Mouse (Mus musculus): ENCODE results near the gene Alg14. TPM values are rescaled to one million over a fixed set of nuclear protein-coding genes. Genes with fewer than 3 reads are reported as not detected.

The Alg14 gene
- polyA plus RNA-seq, 1 experiment from 2014 or later: 17.7 TPM

DNA sequence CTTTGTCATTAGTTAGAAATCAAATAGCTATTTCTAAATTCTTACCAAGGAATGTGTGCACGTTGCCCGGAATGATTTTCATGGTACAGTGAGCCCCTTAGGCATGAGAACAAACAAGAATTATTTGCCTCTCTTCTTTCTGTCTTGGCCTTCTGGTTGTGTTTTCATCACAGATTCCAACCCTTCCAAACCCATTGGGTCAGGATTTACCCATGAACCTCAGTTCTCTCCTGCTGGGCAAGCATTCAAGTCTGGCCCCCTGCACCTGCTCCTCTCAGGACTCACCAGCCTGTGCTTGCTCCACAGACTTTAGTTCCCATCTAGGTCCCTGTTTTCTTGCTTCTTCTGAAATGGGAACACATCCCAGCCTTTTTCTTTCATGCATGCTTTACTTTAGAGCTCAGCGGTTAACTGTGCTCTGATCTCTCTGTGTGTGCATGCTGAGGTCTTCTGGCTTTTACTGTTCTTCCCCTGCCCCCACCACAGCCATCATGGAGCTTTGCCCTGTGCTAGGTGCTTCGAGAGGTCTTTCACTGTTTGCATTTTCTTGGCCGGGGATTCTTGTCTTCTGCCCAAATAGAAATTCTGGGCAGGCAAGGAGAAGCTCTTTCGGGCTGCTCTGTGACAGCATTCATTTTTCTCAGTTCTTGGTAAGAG, 44.8 kb downstream of the Alg14 start:
- Histone ChIP-seq H3K9ac (no peak overlapping the region), H3K4me1 (replicated peaks) (peaks cover 19% of the 10 kb centered on the region), H3K27ac (no peak overlapping the region), H3K9me3 (replicated peaks) (no peaks in the 10 kb centered on the region), H3K36me3 (0 out of 2 replicates have a peak, but pooled peaks cover 4% of the 10 kb centered on the region), H3K4me2 (no peak overlapping the region), H3K4me3 (replicated peaks) (no peak overlapping the region), H3K27me3 (no peaks in the 10 kb centered on the region)
- no peak for DNase-seq
- WGBS (ENCODE audit: insufficient replicate concordance): 80% methylated on average over 6 of the region's 6 CpGs
- no peak for ATAC-seq (ENCODE audit: low read depth)

DNA sequence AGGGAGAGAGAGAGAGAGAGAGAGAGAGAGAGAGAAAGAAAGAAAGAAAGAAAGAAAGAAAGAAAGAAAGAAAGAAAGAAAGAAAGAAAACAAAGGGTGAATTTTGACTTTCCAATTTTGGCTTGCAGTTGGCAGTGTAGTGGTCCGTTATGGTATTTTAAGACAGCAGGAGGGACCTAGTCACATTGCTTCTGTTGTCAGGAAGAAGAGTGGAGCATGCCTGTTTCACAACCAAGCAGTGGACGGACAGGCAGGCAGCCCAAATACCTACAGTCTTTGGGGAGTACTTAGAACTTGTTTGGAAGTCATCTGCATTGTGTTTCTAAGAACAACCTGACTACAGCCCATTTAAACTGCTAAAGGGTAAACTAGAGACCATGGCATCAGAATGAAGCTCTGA, 47.1 kb downstream of the Alg14 start:
- Histone ChIP-seq H3K27me3 (no peaks in the 10 kb centered on the region), H3K9ac (no peak overlapping the region), H3K27ac (no peak overlapping the region), H3K4me3 (replicated peaks) (no peak overlapping the region), H3K4me1 (replicated peaks) (peaks cover 24% of the 10 kb centered on the region), H3K9me3 (replicated peaks) (no peaks in the 10 kb centered on the region), H3K36me3 (no peaks in the 10 kb centered on the region), H3K4me2 (no peak overlapping the region)
- WGBS (ENCODE audit: insufficient replicate concordance): 47% methylated on average over 2 of the region's 2 CpGs
- no peak for ATAC-seq (ENCODE audit: low read depth)
- no peak for DNase-seq

DNA sequence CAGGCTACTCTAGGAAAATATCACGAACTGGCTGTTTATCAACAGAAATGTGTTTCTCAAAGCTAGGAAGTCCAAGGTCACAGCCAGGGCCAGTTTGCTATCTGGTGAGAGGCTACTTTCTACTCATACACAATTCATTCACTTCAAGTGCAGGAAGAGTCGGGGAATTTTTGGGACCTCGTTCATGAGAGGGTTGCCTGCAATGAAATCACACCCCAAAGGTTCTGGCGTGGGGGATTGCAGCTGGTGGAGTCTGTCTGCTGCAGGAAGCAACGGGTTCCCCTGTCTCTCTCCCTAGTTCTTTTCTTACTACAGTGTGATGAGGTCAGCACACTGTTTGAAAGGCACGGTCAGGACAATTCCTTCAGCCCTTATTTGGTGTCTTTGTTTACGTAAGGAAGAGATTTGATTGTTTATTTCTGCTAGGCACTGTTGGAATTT, 48.8 kb downstream of the Alg14 start:
- DNase-seq (no peak), ATAC-seq (ENCODE audit: low read depth) (no peak)
- Histone ChIP-seq H3K27me3 (no peaks in the 10 kb centered on the region), H3K27ac (no peak overlapping the region; the same call in 1 of the 2 replicates), H3K9me3 (replicated peaks) (no peaks in the 10 kb centered on the region), H3K4me2 (no peak overlapping the region), H3K36me3 (no peaks in the 10 kb centered on the region), H3K4me1 (replicated peaks) (peaks cover 27% of the 10 kb centered on the region), H3K4me3 (replicated peaks) (no peak overlapping the region), H3K9ac (no peak overlapping the region)
- 32% methylated on average over 7 of the region's 7 CpGs for WGBS (ENCODE audit: insufficient replicate concordance)

DNA sequence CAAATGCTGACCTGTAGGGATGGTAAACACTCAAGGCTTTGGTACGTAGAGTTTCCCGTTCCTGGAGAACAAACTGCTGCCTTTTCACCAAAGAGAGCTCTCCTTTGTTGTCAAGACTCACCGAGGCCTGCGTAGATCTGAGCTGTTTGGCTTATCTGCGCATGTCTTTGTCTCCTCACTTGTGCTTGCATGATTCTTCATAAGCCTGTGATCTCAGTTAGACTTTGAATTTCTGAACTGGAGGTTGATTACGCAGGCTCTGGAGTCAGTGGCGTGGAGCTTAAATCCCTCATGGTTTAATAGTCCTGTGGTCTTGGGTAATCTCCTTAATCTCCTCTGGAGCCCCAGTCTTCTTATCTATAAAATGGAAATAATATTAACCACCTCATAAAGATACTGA, 51.7 kb downstream of the Alg14 start:
- no peaks in the 10 kb centered on the region for H3K36me3 ChIP-seq
- ATAC-seq (ENCODE audit: low read depth) (no peak), DNase-seq (no peak)
- H3K4me1 ChIP-seq (replicated peaks): peaks cover 37% of the 10 kb centered on the region
- H3K27me3 ChIP-seq: no peaks in the 10 kb centered on the region
- H3K4me2 ChIP-seq: no peak overlapping the region
- H3K4me3 ChIP-seq (replicated peaks): no peak overlapping the region
- no peak overlapping the region for H3K27ac ChIP-seq
- H3K9ac ChIP-seq: no peak overlapping the region
- WGBS (ENCODE audit: insufficient replicate concordance): 77% methylated on average over 7 of the region's 7 CpGs
- H3K9me3 ChIP-seq (replicated peaks): no peaks in the 10 kb centered on the region

DNA sequence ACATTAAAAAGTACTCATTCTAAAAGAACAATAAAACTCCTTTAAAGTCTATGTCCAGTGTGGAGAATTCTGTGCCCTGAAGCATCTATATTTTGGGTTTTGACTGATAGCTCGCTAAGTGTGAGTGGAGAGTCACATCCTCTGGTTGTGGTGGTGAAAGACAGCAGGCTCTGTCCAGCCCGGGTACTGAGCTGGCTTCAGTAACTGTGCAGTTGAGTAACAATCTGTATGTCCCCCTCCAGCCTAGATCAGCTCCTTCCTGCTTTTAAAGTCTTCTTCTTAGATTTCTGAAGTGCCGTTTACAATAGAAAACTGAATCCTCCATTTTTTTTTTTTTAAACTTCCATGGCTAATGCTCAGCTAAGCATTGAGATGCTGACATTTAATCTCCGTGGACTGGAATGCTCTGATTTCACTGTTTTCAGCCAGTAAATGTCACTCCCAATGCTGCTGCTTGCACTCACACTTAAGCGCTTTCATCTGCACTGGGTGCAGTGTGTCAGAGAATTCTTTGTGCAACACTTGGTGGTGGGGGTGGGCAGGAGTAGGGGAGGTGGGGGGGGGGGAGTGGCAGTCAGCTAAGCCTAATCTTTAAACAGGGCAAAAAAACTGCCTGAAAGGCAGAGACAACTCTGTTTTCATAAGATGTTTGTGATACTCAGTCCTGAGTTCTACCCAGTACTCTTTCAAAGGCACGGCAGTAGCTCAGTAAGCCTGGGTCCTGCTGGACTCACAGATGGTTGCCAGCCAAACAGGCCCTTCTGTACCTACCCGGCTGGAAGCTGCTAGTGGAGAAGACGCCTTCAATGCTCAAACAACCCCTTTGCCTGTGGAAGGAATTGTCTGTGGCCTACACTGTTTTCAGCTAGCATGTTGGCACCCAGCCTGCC, 52.7 kb downstream of the Alg14 start:
- 30% methylated on average over 8 of the region's 8 CpGs for WGBS (ENCODE audit: insufficient replicate concordance)
- H3K4me3 ChIP-seq (replicated peaks): no peak overlapping the region
- H3K27ac ChIP-seq: peak overlapping the region; percentile 73
- ATAC-seq (ENCODE audit: low read depth): no peak
- H3K27me3 ChIP-seq: no peaks in the 10 kb centered on the region
- H3K4me1 ChIP-seq (replicated peaks): peaks cover 37% of the 10 kb centered on the region
- H3K9ac ChIP-seq: no peak overlapping the region
- no peaks in the 10 kb centered on the region for H3K9me3 ChIP-seq (replicated peaks)
- H3K36me3 ChIP-seq: no peaks in the 10 kb centered on the region
- DNase-seq: no peak
- H3K4me2 ChIP-seq: no peak overlapping the region

DNA sequence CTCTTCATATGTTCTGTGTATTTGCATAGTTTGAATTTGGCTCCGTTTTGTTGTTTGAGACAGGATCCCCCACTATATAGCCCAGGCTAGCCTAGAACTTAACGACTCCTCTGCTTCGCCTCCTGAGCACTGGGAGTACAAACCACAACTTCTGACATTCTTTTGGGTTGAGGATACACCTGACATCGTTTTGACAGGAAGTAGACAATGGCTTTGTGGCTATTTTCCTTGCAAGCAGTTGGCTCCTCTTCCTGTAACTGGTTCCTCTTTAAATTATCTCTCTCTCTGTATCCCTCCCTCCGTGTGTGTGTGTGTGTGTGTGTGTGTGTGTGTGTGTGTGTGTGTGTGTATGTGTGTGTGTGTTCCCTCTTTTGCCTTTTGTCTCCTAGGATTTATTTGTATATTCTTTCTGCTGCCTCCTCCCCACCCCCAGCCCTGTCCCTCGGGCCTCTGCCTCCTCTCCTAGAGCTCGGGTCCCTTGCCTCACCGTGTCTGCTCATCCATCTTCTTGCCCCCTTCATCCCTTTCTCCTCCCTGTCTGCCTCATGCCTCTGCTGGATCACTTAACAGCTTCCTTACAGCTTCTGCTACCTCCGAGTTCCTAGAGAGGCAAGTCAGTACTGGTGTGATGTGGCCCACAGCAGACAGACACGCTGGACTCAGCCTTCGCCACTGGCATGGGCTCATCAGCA, 53.5 kb downstream of the Alg14 start:
- Histone ChIP-seq H3K4me3 (replicated peaks) (no peak overlapping the region), H3K27ac (peak overlapping the region; percentile 77), H3K9me3 (replicated peaks) (no peaks in the 10 kb centered on the region), H3K27me3 (no peaks in the 10 kb centered on the region), H3K9ac (no peak overlapping the region), H3K4me1 (replicated peaks) (peaks cover 35% of the 10 kb centered on the region), H3K4me2 (0 out of 2 replicates have a peak overlapping the region, but pooled peaks have one; percentile 6), H3K36me3 (no peaks in the 10 kb centered on the region)
- ATAC-seq (ENCODE audit: low read depth) (0 out of 2 replicates have a peak, but pooled peaks have one; percentile 33), DNase-seq (no peak)
- 20% methylated on average over 11 of the region's 11 CpGs for WGBS (ENCODE audit: insufficient replicate concordance)

DNA sequence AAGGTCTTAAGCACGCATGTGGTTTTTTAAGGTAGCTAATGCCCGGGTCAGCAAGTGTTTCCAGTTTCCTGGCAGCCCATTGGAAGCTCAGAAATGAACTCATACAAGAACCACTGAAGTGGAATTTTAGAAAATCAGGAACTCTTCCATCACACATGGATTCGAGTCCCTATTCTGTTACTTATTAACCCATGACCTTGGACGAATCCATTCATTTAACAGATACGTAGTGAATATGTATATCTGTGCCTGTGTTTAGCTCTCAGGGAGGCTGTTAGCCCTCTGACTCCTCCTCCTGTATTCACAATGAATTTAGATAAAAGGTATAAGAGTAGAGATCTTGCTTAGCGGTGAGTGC, 54.0 kb downstream of the Alg14 start:
- peak overlapping the region; percentile 77 for H3K27ac ChIP-seq
- WGBS (ENCODE audit: insufficient replicate concordance): 39% methylated on average over 6 of the region's 6 CpGs
- H3K4me2 ChIP-seq: 0 out of 2 replicates have a peak overlapping the region, but pooled peaks have one; percentile 6

DNA sequence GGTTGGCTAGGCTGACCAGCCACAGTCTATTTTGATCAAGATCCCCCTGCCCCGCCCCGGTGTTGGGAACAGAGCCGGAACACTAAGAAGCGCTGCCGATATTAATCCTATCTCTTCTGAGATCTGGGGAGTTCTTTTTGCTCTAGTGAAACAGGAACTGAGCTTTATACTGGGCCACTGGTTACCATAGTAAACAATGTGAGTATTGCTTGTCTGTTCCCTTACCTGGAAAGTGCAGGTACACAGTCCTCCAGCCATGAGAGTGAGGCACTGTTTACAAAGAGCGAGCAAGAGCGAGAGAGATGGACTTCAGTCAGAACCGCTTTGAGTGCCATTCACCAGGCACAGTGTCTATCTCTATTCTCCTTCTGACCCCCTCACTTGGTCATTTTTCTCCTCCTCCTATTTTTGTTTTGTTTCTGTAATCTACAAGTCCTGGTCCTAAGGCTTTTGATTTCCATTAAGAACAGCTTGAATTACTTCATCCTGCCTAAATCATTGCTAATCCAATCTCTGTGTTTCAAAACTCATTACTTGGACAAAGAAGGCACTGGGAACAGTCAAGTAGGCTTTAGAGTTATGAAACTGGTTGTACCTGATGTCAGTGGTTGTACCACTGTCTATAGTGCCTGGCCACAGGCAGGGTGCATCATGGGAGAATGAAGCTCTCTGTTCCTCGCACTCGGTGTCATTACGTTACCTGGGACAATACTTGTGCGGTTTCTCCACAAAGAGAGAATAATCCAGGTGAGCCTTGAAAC, 55.1 kb downstream of the Alg14 start:
- ATAC-seq (ENCODE audit: low read depth): peak; percentile 63

More for the DNA sequence above, 54.0 kb downstream of the Alg14 start:
- Histone ChIP-seq H3K4me1 (replicated peaks) (peaks cover 30% of the 10 kb centered on the region), H3K27me3 (no peaks in the 10 kb centered on the region), H3K4me3 (replicated peaks) (no peak overlapping the region), H3K9ac (no peak overlapping the region), H3K9me3 (replicated peaks) (no peaks in the 10 kb centered on the region), H3K36me3 (no peaks in the 10 kb centered on the region)
- DNase-seq (no peak), ATAC-seq (ENCODE audit: low read depth) (peak; percentile 46; the same call in 1 of the 2 replicates)

DNA sequence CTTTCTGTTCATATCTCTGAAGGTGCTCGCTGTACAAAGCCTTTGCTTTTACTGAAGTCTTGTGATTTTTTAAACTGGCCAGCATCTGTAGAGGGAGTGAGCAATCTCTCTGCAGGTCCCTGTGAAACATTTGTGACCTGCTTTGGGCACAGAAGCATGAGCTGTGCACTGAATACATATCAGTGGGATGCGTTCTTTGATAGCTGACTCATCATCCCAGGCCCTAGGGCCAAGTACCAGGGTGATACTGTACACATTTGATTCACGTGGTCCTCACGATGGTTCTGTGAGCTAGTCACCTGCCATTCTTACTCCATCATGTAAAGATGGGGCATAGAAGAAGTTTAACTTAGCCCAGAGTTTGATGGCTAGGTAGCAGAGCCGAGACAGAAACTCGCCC, 57.2 kb downstream of the Alg14 start:
- WGBS (ENCODE audit: insufficient replicate concordance): 71% methylated on average over 6 of the region's 6 CpGs
- no peak overlapping the region for H3K9ac ChIP-seq

More for the DNA sequence above, 55.1 kb downstream of the Alg14 start:
- no peak overlapping the region for H3K4me2 ChIP-seq
- no peak overlapping the region for H3K9ac ChIP-seq
- H3K27ac ChIP-seq: peak overlapping the region; percentile 34
- H3K9me3 ChIP-seq (replicated peaks): no peaks in the 10 kb centered on the region
- no peaks in the 10 kb centered on the region for H3K36me3 ChIP-seq
- no peak for DNase-seq
- H3K4me3 ChIP-seq (replicated peaks): no peak overlapping the region
- 66% methylated on average over 12 of the region's 12 CpGs for WGBS (ENCODE audit: insufficient replicate concordance)
- H3K27me3 ChIP-seq: no peaks in the 10 kb centered on the region
- H3K4me1 ChIP-seq (replicated peaks): peaks cover 29% of the 10 kb centered on the region

DNA sequence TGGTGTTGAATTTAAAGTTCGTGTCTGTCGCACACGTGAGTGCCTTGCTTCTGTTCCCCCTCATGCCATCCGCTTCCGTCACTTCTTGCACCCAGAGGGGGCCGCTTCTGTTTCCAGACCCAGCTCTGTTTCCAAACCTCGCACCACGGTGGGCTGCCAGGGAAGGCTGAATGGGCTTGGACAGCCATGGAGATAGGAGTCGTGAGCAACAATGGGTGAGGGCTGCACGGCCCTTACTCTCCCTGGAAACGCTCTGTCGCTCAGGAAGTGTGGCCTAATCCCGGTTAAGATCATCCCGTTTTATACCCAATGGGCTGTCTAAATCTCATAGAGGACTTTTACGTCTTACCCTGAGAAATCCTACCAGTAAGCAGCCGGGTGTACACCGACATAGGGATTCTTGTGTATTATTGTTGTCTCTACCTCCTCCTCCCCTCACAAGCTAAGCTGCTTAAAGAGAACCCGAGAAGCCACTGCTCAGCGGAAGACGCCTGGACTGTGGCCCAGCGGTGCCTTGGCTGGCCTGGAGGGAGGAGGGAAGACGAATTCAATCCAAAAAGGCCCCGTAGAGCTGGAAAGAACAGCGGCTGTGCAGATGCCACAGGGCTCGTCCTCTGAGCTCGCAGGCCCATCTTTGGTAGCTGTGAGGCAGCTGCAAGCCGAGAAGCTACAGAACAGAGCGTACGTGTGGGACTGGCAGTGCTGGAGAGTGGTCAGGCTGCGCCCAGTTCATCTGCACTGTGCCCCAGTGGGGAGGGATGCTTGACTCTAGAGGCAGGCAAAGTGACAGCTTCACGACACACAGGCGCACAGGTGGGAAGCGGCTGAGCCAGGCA, 58.0 kb downstream of the Alg14 start:
- ATAC-seq (ENCODE audit: low read depth) (no peak), DNase-seq (no peak)

More for the DNA sequence above, 57.2 kb downstream of the Alg14 start:
- Histone ChIP-seq H3K27me3 (no peaks in the 10 kb centered on the region), H3K36me3 (no peaks in the 10 kb centered on the region), H3K27ac (no peak overlapping the region), H3K4me1 (replicated peaks) (peaks cover 26% of the 10 kb centered on the region), H3K4me2 (no peak overlapping the region), H3K4me3 (replicated peaks) (no peak overlapping the region), H3K9me3 (replicated peaks) (no peaks in the 10 kb centered on the region)
- no peak for DNase-seq
- no peak for ATAC-seq (ENCODE audit: low read depth)

More for the DNA sequence above, 58.0 kb downstream of the Alg14 start:
- no peak overlapping the region for H3K4me3 ChIP-seq (replicated peaks)
- WGBS (ENCODE audit: insufficient replicate concordance): 82% methylated on average over 33 of the region's 33 CpGs
- no peak overlapping the region for H3K4me2 ChIP-seq
- H3K27me3 ChIP-seq: no peaks in the 10 kb centered on the region
- peaks cover 27% of the 10 kb centered on the region for H3K4me1 ChIP-seq (replicated peaks)
- H3K9ac ChIP-seq: no peak overlapping the region
- no peak overlapping the region for H3K27ac ChIP-seq
- no peaks in the 10 kb centered on the region for H3K9me3 ChIP-seq (replicated peaks)
- no peaks in the 10 kb centered on the region for H3K36me3 ChIP-seq
